Mouse (Mus musculus) hindbrain, embryonic 11.5 days (tissue): ENCODE measurements around the gene Mpg. TPM values are rescaled to one million over a fixed set of nuclear protein-coding genes. Genes with fewer than 3 reads are reported as not detected.

ENCODE experiments used
- ATAC-seq: fragments of 200-750 bp; cut with Nextera tagmentation; 2 replicates; pipeline ENCODE4 v1.8.0; 2017; ENCODE audit warnings: mild to moderate bottlenecking, moderate TSS enrichment, moderate library complexity; ENCODE audit not compliant: low FRiP score
- DNase-seq: peaks from one replicate; pipeline ENCODE4 v3.0.0-alpha.2; 2015; ENCODE audit warnings: low spot score
- H3K27ac ChIP-seq: fragments of 300-500 bp; sonication (generic); 2 replicates; pipeline ENCODE4 v1.5.1; 2014; ENCODE audit warnings: mild to moderate bottlenecking, low read depth, low read length
- H3K27me3 ChIP-seq: fragments of 300-500 bp; sonication (generic); 2 replicates; pipeline ENCODE4 v1.6.1; 2014; ENCODE audit warnings: mild to moderate bottlenecking, low read length, moderate library complexity, mixed read lengths; ENCODE audit not compliant: control insufficient read depth, insufficient read depth
- H3K36me3 ChIP-seq: fragments of 300-500 bp; sonication (generic); 2 replicates; pipeline ENCODE4 v1.6.1; 2014; ENCODE audit warnings: mild to moderate bottlenecking, low read length, moderate library complexity, mixed read lengths; ENCODE audit not compliant: control insufficient read depth, insufficient read depth
- H3K4me1 ChIP-seq: fragments of 300-500 bp; sonication (generic); replicated peaks from 2 replicates; pipeline ENCODE4 v1.6.1; 2014; ENCODE audit warnings: low read length, mixed read lengths; ENCODE audit not compliant: control insufficient read depth, insufficient read depth
- H3K4me2 ChIP-seq: fragments of 300-500 bp; sonication (generic); replicated peaks from 2 replicates; pipeline ENCODE4 v1.6.1; 2014; ENCODE audit warnings: mild to moderate bottlenecking, low read depth, low read length
- H3K4me3 ChIP-seq: fragments of 300-500 bp; sonication (generic); 2 replicates; pipeline ENCODE4 v1.5.1; 2014; ENCODE audit warnings: low read depth, low read length
- H3K9ac ChIP-seq: fragments of 300-500 bp; sonication (generic); 2 replicates; pipeline ENCODE4 v1.6.1; 2014; ENCODE audit warnings: low read depth, low read length
- H3K9me3 ChIP-seq: fragments of 300-500 bp; sonication (generic); 2 replicates; pipeline ENCODE4 v1.6.1; 2016; ENCODE audit warnings: low read length; ENCODE audit not compliant: control insufficient read depth
- WGBS: fragments of 180-500 bp; shearing (Covaris S2); extraction: QIAGEN DNeasy Blood & Tissue Kit; methylation state at CpG from one replicate; pipeline ENCODE4 v1.1.7; 2014; 5-methylcytosine and 5-hydroxymethylcytosine counted together
- polyA plus RNA-seq: library from polyadenylated mRNA; unstranded; fragments of >200 nt; fragmentation: Nextera tagmentation; extraction: Ambion mirVana; gene quantifications from 2 replicates; pipeline ENCODE4 v1.2.1, GENCODE M21; 2014

Gene Mpg
- polyA plus RNA-seq, 1 experiment from 2014 or later = 29.0 TPM

GRCm38 (mm10) chr11:32216851-32217250 lies 9.5 kb upstream of the Mpg start:
- no peak for ATAC-seq

DNA sequence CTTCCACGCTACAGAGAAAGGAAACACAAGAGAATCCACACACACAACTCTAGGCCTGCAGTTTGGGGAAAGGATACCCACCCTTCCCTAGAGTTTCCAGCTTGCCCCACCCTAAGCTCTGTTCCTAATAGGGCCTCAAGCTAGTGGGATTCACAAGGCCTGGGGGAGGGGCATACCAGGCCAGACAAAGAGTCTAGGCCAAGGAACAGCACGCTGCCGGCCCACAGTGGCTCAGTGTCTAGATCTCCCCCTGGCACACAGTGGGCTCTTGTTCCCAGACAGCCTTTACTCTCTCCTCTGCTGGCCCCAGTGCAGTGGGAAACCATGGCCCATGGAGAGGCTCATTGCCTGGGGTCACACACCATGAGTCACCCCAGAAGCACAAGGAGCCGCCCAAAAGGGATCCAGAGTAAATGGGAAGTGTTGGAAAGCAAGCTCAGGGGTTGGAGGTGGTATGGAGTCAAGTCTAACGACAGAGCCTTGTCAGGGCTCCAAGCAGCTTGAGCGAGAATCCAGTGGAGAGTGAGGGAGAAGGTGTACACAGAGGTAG lies 7.7 kb upstream of the Mpg start:
- 57% methylated on average over 6 of the region's 6 CpGs for WGBS
- DNase-seq = peak; percentile 51

More at GRCm38 (mm10) chr11:32216851-32217250, 9.5 kb upstream of the Mpg start:
- 26% methylated on average over 8 of the region's 8 CpGs for WGBS
- H3K27ac ChIP-seq = no peak overlapping the region
- no peak overlapping the region for H3K4me2 ChIP-seq
- peak; percentile 88 for DNase-seq
- peaks cover 4% of the 10 kb centered on the region; the same call in 1 of the 2 replicates for H3K4me1 ChIP-seq
- H3K9ac ChIP-seq = no peak overlapping the region
- no peaks in the 10 kb centered on the region for H3K36me3 ChIP-seq
- no peak overlapping the region for H3K4me3 ChIP-seq
- H3K27me3 ChIP-seq = peaks cover 2% of the 10 kb centered on the region; the same call in 1 of the 2 replicates
- no peaks in the 10 kb centered on the region for H3K9me3 ChIP-seq

DNA sequence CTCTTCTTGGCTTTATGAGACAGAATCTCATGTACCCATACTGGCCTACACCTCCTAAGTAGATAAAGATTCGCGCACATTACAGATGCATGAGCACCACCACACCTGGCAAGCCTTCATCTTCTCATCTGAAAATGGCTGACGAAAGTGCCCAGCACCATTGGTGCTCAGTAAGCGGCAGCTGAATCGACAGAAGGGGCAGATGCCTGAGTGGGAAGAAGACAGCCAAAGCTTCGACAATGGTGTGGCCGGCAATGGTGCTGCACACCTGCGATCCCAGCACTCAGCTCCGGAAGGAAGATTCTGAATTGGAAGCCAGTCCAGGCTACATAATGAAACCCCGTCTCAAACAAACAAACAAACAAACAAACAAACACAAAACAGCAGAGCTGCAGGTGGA lies 7.0 kb upstream of the Mpg start:
- H3K4me3 ChIP-seq = no peak overlapping the region
- no peak overlapping the region for H3K4me2 ChIP-seq
- no peak overlapping the region for H3K9ac ChIP-seq
- H3K27ac ChIP-seq = no peak overlapping the region
- no peaks in the 10 kb centered on the region for H3K9me3 ChIP-seq
- H3K4me1 ChIP-seq = peaks cover 6% of the 10 kb centered on the region; the same call in 1 of the 2 replicates
- no peaks in the 10 kb centered on the region for H3K36me3 ChIP-seq
- DNase-seq (no peak), ATAC-seq (no peak)
- WGBS = 91% methylated on average over 10 of the region's 10 CpGs
- H3K27me3 ChIP-seq = peaks cover 4% of the 10 kb centered on the region; the same call in 1 of the 2 replicates

More for the DNA sequence above, 7.7 kb upstream of the Mpg start:
- Histone ChIP-seq H3K9ac (no peak overlapping the region), H3K27ac (0 out of 2 replicates have a peak overlapping the region, but pooled peaks have one; percentile 4), H3K4me2 (no peak overlapping the region), H3K9me3 (no peaks in the 10 kb centered on the region), H3K27me3 (peaks cover 4% of the 10 kb centered on the region; the same call in 1 of the 2 replicates), H3K4me3 (no peak overlapping the region), H3K4me1 (peaks cover 6% of the 10 kb centered on the region; the same call in 1 of the 2 replicates), H3K36me3 (no peaks in the 10 kb centered on the region)
- ATAC-seq = no peak

GRCm38 (mm10) chr11:32220607-32221224 lies 5.6 kb upstream of the Mpg start:
- H3K4me2 ChIP-seq = peak overlapping the region; percentile 100
- peak overlapping the region; percentile 7; the same call in 1 of the 2 replicates for H3K9ac ChIP-seq
- 30% methylated on average over 10 of the region's 10 CpGs for WGBS
- H3K4me3 ChIP-seq = peak overlapping the region; percentile 76
- no peak for ATAC-seq
- H3K9me3 ChIP-seq = no peaks in the 10 kb centered on the region
- DNase-seq = no peak
- peaks cover 6% of the 10 kb centered on the region; the same call in 1 of the 2 replicates for H3K4me1 ChIP-seq
- no peaks in the 10 kb centered on the region for H3K36me3 ChIP-seq
- no peak overlapping the region for H3K27ac ChIP-seq
- peaks cover 4% of the 10 kb centered on the region; the same call in 1 of the 2 replicates for H3K27me3 ChIP-seq

- DNase-seq = peak; percentile 73
- H3K4me1 ChIP-seq = peaks cover 6% of the 10 kb centered on the region; the same call in 1 of the 2 replicates
- peaks cover 4% of the 10 kb centered on the region; the same call in 1 of the 2 replicates for H3K27me3 ChIP-seq
- H3K9ac ChIP-seq = peak overlapping the region; percentile 85
- H3K4me2 ChIP-seq = peak overlapping the region; percentile 100
- peak; percentile 52 for ATAC-seq
- H3K36me3 ChIP-seq = no peaks in the 10 kb centered on the region
- no peaks in the 10 kb centered on the region for H3K9me3 ChIP-seq
- under 1% methylated on average over 43 of the region's 46 CpGs for WGBS
- peak overlapping the region; percentile 76 for H3K4me3 ChIP-seq
- peak overlapping the region; percentile 56 for H3K27ac ChIP-seq
Observed at GRCm38 (mm10) chr11:32221225-32221950, 4.9 kb upstream of the Mpg start.

DNA sequence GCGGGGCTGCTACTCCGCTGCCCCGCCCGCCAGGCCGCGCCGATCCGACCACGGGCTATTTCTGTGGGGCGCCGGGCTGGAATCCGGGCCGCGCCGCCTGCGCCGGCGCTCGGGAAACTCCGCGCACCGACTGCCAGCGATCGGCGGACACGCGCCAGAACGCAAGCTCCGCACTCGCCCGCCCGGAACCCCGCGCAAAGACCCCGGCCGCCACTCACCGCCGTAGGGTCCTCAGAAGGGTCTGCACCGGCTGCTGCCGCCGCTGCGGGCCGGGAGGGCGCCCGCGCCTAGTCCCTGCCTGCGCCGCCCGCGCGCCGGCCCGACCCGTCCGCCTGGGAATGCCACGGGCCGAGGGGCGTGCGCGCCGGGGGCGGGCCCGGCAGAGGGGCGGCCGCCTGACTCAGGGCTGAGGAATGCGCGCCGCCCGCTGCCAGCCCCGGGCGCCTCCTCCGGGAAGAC lies 4.3 kb upstream of the Mpg start, which contains the start of gene Rhbdf1:
Rhbdf1 (minus strand) TSS at position 350 of the 459 bp plus-strand sequence.
- no peaks in the 10 kb centered on the region for H3K36me3 ChIP-seq
- WGBS = under 1% methylated on average over 62 of the region's 72 CpGs
- H3K9me3 ChIP-seq = no peaks in the 10 kb centered on the region
- peaks cover 8% of the 10 kb centered on the region; the same call in 1 of the 2 replicates for H3K4me1 ChIP-seq
- ATAC-seq = peak; percentile 37; the same call in 1 of the 2 replicates
- peak within 1 kb of the TSS; percentile 56 for H3K27ac ChIP-seq
- peak; percentile 71 for DNase-seq
- H3K4me2 ChIP-seq = peak within 1 kb of the TSS; percentile 100
- H3K4me3 ChIP-seq = peak within 1 kb of the TSS; percentile 76
- H3K9ac ChIP-seq = peak within 1 kb of the TSS; percentile 85
- H3K27me3 ChIP-seq = peaks cover 4% of the 10 kb centered on the region; the same call in 1 of the 2 replicates

- 9% methylated on average over 21 of the region's 21 CpGs for WGBS
- ATAC-seq (no peak), DNase-seq (peak; percentile 37)
- no peak overlapping the region for H3K27ac ChIP-seq
- H3K4me1 ChIP-seq = peaks cover 10% of the 10 kb centered on the region; the same call in 1 of the 2 replicates
- H3K27me3 ChIP-seq = peaks cover 4% of the 10 kb centered on the region; the same call in 1 of the 2 replicates
- peak overlapping the region; percentile 100 for H3K4me2 ChIP-seq
- H3K4me3 ChIP-seq = peak overlapping the region; percentile 76
- H3K36me3 ChIP-seq = no peaks in the 10 kb centered on the region
- H3K9ac ChIP-seq = no peak overlapping the region; the same call in 1 of the 2 replicates
- no peaks in the 10 kb centered on the region for H3K9me3 ChIP-seq
Observed at GRCm38 (mm10) chr11:32222570-32223194, 3.6 kb upstream of the Mpg start.
